Mouse (Mus musculus): ENCODE results near the gene Gm6034.

DNA sequence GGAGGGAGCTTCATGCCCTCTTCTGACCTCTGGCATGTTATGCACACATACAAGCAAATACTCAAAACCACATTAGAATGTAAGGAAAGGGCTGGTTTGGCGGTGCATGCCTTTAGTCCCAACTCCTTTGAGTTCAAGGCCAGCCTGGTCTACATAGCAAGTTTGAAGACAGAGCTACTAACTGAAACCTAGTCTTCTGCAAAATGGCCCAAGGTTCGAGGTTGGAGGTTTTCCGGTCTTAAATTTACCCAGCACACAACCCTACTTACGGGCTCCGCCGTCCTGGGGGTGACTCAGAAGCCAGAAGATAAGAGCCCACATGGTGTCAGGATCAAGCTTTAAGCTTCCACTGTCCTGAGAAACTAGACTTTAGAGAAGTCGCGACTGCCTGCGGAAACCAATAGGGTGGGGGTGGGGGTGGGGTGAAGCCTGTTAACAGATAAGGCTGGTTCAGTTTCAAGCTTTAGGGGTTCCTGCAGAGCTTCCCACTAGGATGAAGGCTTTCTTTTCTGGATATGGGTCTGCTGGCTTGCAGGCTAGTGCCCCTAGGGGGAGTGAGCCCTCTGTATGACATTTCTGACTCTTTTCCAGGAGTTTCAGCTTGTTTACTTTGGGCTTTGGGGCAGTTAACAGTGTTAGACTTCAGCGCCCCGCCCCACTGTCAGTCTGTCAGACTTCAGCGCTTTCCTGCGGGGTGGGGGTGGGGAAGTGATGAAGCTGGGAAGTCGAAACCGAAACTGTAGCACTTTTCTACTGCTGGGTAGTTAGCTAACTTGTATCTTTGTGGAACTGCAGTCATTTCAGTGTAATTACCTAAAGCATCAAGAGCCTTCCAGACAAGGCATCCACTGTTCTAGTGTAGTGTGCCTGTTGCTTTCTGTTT is 22.3 kb upstream of the Gm6034 start, which contains the start of gene H2-T24:
- TF ChIP-seq ZC3H11A (IDR thresholded peaks at IDR 0.05; ENCODE audit: borderline replicate concordance, low read depth, low read length) (no peak), HCFC1 (IDR thresholded peaks at IDR 0.05; ENCODE audit: borderline replicate concordance, insufficient read depth, low read length) (no peak), MAFK (IDR thresholded peaks at IDR 0.05; ENCODE audit: insufficient read depth, low read depth, low read length) (no peak)
